Mouse (Mus musculus) midbrain, embryonic 12.5 days (tissue): ENCODE measurements around the gene Thbs2. TPM values are rescaled to one million over a fixed set of nuclear protein-coding genes. Genes with fewer than 3 reads are reported as not detected.

Experiments
- ATAC-seq: fragments of 200-750 bp; cut with Nextera tagmentation; 2 replicates; pipeline ENCODE4 v1.8.0; 2017; ENCODE audit warnings: low read depth, moderate TSS enrichment, moderate library complexity; ENCODE audit not compliant: low FRiP score
- H3K27ac ChIP-seq: fragments of 300-500 bp; sonication (generic); replicated peaks from 2 replicates; pipeline ENCODE4 v1.5.1; 2016; ENCODE audit warnings: mild to moderate bottlenecking
- H3K27me3 ChIP-seq: fragments of 300-500 bp; sonication (generic); 2 replicates; pipeline ENCODE4 v1.6.1; 2016; ENCODE audit warnings: mild to moderate bottlenecking
- H3K36me3 ChIP-seq: fragments of 300-500 bp; sonication (generic); 2 replicates; pipeline ENCODE4 v1.6.1; 2016
- H3K4me1 ChIP-seq: fragments of 300-500 bp; sonication (generic); 2 replicates; pipeline ENCODE4 v1.6.1; 2016
- H3K4me2 ChIP-seq: fragments of 300-500 bp; sonication (generic); replicated peaks from 2 replicates; pipeline ENCODE4 v1.6.1; 2016; ENCODE audit warnings: mild to moderate bottlenecking, moderate library complexity
- H3K4me3 ChIP-seq: fragments of 300-500 bp; sonication (generic); 2 replicates; pipeline ENCODE4 v1.5.1; 2016; ENCODE audit warnings: mild to moderate bottlenecking
- H3K9ac ChIP-seq: fragments of 300-500 bp; sonication (generic); replicated peaks from 2 replicates; pipeline ENCODE4 v1.6.1; 2016; ENCODE audit warnings: mild to moderate bottlenecking, moderate library complexity
- H3K9me3 ChIP-seq: fragments of 300-500 bp; sonication (generic); 2 replicates; pipeline ENCODE4 v1.6.1; 2016; ENCODE audit warnings: mild to moderate bottlenecking
- WGBS: fragments of 180-500 bp; shearing (Covaris S2); methylation state at CpG from one replicate; pipeline ENCODE4 v1.1.7; 2016; 5-methylcytosine and 5-hydroxymethylcytosine counted together
- polyA plus RNA-seq: library from polyadenylated mRNA; unstranded; fragments of >200 nt; fragmentation: Nextera tagmentation; extraction: Ambion mirVana; gene quantifications from 2 replicates; pipeline ENCODE4 v1.2.1, GENCODE M21; 2016

Gene Thbs2
- polyA plus RNA-seq, 1 experiment from 2014 or later: 12.8 TPM

DNA sequence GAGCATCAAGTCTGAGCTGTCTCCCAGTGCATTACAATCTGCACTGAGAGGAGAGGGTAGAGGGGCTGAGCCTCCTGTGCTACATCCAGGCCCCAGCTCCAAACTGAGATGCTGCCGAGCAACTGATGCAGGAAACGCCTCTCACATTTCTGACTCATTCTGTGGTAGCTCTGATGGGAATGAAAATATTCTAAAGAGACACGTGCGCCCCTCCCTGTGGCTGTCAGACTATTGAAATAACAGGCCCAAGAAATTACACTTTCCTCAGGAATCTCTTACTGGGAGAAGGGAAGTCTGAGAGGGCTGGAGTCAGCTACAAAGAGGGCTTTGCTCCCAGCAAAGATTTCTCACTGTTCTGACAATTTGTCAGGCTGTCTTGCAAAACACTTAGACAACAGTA lies 34.3 kb downstream of the Thbs2 start:
- WGBS: 65% methylated on average over 4 of the region's 4 CpGs
- no peak overlapping the region for H3K27ac ChIP-seq
- no peaks in the 10 kb centered on the region for H3K27me3 ChIP-seq
- H3K9me3 ChIP-seq: no peaks in the 10 kb centered on the region
- ATAC-seq: no peak
- H3K36me3 ChIP-seq: no peaks in the 10 kb centered on the region
- no peak overlapping the region for H3K9ac ChIP-seq
- no peaks in the 10 kb centered on the region for H3K4me1 ChIP-seq
- no peak overlapping the region for H3K4me2 ChIP-seq
- no peak overlapping the region for H3K4me3 ChIP-seq

DNA sequence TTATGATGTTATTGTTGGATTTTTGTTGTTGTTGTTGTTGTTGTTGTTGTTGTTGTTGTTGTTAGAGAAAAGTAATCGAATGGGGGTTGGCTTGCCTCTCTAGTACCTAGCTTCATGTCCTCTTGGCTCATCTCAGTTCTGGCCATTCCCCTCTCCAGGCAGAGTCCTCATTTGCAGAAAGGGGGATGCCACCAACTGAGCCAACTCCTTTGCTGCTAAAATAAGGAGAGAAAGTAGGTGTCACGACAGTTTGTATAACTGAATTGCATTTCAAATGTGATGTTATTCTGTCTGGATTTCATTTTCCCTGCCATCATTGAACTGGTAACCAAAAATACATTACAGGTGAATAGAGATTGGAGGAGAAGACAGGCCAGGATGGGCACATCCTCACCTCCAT lies 35.9 kb downstream of the Thbs2 start:
- WGBS: 88% methylated on average over 2 of the region's 2 CpGs
- Histone ChIP-seq H3K4me2 (no peak overlapping the region), H3K36me3 (no peaks in the 10 kb centered on the region), H3K4me1 (no peaks in the 10 kb centered on the region), H3K4me3 (no peak overlapping the region), H3K9me3 (no peaks in the 10 kb centered on the region), H3K9ac (no peak overlapping the region), H3K27ac (no peak overlapping the region), H3K27me3 (no peaks in the 10 kb centered on the region)
- no peak for ATAC-seq

DNA sequence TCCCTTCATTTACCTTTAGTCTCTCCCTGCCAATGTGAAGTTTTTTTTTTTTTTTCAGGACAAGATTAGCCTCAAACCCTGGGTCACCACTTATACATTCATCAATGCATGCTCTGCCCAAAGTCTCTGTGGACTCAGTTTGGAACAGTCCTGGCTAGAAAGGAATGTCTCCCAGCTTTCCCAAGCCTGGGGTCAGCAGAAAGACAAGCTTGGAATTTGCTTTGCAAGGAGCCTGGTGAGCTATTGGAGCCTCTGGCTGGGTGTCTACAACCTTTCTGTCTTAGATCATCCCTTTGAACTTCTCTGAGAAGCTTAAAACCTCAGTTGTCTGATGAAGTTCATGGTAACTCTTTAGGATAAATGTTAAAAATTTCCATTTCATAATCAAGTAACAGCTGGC lies 36.9 kb downstream of the Thbs2 start:
- no peak overlapping the region for H3K27ac ChIP-seq
- H3K4me1 ChIP-seq: no peaks in the 10 kb centered on the region
- no peak overlapping the region for H3K9ac ChIP-seq
- no peaks in the 10 kb centered on the region for H3K9me3 ChIP-seq
- H3K4me3 ChIP-seq: no peak overlapping the region
- ATAC-seq: no peak
- H3K27me3 ChIP-seq: no peaks in the 10 kb centered on the region
- H3K4me2 ChIP-seq: no peak overlapping the region
- no peaks in the 10 kb centered on the region for H3K36me3 ChIP-seq

DNA sequence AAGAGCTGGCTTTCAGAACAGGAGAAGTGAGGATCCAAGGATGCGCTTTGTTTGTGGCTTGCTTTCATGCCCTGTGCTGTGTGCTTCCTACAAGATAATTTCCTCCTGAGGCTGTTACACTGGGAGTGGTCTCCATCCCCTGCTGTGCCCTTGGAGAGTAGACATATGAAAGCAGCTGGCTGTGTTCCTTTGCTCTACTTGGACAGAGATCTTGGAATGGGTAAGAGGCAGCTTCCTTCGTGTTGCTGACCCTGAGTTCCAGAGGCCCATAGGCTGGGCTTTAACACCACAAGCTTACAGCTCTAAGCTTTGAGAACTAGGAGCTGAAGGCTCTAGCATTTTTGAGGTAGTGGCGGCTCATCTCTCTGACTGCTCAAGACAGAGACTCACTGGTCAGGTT lies 39.1 kb downstream of the Thbs2 start:
- 78% methylated on average over 3 of the region's 3 CpGs for WGBS
- Histone ChIP-seq H3K4me1 (no peaks in the 10 kb centered on the region), H3K27ac (no peak overlapping the region), H3K9me3 (no peaks in the 10 kb centered on the region), H3K4me2 (no peak overlapping the region), H3K9ac (no peak overlapping the region), H3K36me3 (no peaks in the 10 kb centered on the region), H3K4me3 (no peak overlapping the region), H3K27me3 (no peaks in the 10 kb centered on the region)
- ATAC-seq: no peak

DNA sequence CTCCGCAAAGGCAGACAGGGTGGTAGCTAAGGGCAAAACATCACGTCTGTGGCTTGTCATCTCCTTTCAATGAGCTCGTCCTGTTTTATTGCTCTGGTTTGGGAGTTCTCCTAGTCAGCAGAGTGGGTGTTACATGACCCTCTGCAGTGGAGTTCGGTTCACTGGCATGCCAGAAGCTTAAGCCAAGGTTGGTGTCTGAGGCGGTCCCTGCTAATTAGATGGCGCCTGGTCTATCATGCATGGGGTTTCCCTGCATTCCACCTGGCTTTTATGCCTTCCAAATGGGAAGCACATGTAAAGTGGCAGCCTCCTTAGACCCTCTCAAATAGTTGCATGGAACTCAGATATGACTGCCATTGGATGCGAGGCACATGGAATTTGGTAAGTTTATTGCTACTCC lies 42.0 kb downstream of the Thbs2 start:
- 86% methylated on average over 7 of the region's 7 CpGs for WGBS

DNA sequence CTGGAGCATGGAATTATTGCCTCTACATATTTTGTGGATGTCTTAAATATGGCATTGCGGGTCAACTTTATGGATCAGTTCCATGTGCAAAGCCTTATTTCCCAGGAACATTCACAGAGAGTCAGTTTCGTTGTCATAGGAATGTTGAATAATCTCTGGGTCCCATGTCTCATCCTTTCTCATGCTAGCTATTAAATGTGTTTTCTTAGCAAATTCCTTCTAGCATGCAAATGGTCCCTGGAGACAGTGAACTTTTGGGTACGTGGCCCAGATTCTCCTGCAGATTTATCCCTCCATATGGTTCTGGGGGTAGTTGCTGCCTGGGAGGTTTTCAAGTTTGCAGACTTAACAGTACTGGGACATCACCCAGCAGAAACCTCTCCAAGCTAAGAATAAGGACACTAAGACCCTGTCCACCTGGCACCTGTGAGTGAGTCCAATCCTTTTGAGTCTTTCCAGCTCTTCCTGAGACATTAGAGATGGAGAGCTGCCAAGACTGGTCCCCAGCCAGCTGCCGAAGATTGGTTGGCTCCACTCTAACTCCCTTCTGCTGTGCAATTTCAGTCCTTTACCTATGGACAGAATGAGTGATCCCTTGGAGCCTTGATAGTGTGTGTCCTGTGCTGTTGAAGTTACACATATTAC lies 45.9 kb downstream of the Thbs2 start:
- Histone ChIP-seq H3K27me3 (no peaks in the 10 kb centered on the region), H3K4me3 (no peak overlapping the region), H3K27ac (no peak overlapping the region), H3K9ac (no peak overlapping the region), H3K9me3 (no peaks in the 10 kb centered on the region), H3K36me3 (no peaks in the 10 kb centered on the region), H3K4me2 (no peak overlapping the region), H3K4me1 (no peaks in the 10 kb centered on the region)
- ATAC-seq: no peak
- 83% methylated on average over 4 of the region's 4 CpGs for WGBS

More for the DNA sequence above, 42.0 kb downstream of the Thbs2 start:
- H3K27me3 ChIP-seq: no peaks in the 10 kb centered on the region
- no peak overlapping the region for H3K4me2 ChIP-seq
- H3K9me3 ChIP-seq: no peaks in the 10 kb centered on the region
- H3K4me1 ChIP-seq: no peaks in the 10 kb centered on the region
- no peak overlapping the region for H3K27ac ChIP-seq
- ATAC-seq: no peak
- H3K36me3 ChIP-seq: no peaks in the 10 kb centered on the region
- H3K4me3 ChIP-seq: no peak overlapping the region
- no peak overlapping the region for H3K9ac ChIP-seq

DNA sequence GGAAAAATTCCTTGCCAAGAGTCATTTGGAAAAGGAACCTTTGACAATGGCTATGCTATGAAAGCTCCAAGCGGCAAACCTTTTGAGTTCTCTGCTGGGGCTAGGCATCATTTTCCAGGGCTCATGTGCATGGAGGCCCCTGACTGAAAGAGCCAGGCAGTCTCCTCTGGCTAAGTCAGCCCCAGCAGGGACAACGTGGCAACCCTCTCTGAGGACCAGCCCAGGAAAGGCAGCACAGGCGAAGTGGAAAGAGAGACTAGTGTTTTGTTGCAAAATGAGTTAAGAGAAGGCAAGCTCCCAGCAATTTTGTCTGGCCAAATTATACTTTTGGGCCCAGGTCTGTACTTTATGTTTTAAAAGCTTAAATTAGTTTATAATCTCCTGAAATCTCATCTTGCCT lies 50.0 kb downstream of the Thbs2 start:
- Histone ChIP-seq H3K27ac (no peak overlapping the region), H3K36me3 (no peaks in the 10 kb centered on the region), H3K9me3 (no peaks in the 10 kb centered on the region), H3K4me2 (no peak overlapping the region), H3K27me3 (no peaks in the 10 kb centered on the region), H3K4me1 (no peaks in the 10 kb centered on the region), H3K4me3 (no peak overlapping the region), H3K9ac (no peak overlapping the region)
- WGBS: 71% methylated on average over 3 of the region's 3 CpGs
- no peak for ATAC-seq

DNA sequence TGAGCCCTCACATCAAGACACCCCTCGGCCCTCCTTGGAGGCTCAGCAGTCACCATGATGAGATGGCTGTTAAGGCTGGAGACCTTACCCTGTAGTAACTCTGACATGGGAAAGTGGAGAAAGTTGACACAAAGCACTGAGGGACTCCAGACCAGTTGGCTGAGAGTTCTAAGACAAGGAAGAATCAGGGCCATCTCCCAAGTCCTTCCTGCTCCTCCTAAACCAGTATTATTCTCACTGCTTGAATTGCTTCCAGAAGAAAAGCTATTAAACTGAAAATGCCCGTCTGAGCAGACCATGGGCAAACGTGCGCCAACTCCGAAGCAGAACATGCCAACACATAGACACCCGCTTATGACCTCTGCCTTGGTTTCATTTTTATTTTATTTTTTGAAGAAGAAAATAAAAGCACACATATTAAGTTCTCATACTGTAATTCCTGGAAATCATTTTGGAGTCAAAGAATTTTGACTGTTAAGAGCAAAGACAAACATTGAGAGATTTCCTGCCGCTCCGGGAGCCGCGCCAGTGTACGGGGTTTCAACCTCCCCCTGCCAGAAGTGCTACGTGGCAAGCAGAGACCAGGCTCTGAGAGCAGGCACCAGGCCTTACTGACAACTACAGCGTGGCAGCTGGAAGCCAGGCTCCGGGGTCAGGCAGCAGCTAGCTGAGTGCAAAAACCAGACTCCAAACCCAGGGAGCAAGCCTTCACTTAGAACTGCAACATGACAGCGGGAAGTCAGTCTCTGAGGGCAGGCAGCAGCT lies 53.5 kb downstream of the Thbs2 start:
- no peak for ATAC-seq
- no peaks in the 10 kb centered on the region for H3K9me3 ChIP-seq
- no peaks in the 10 kb centered on the region for H3K27me3 ChIP-seq
- no peak overlapping the region for H3K27ac ChIP-seq
- no peaks in the 10 kb centered on the region for H3K4me1 ChIP-seq
- H3K4me3 ChIP-seq: no peak overlapping the region
- no peaks in the 10 kb centered on the region for H3K36me3 ChIP-seq
- H3K4me2 ChIP-seq: no peak overlapping the region
- WGBS: 81% methylated on average over 15 of the region's 15 CpGs
- no peak overlapping the region for H3K9ac ChIP-seq

DNA sequence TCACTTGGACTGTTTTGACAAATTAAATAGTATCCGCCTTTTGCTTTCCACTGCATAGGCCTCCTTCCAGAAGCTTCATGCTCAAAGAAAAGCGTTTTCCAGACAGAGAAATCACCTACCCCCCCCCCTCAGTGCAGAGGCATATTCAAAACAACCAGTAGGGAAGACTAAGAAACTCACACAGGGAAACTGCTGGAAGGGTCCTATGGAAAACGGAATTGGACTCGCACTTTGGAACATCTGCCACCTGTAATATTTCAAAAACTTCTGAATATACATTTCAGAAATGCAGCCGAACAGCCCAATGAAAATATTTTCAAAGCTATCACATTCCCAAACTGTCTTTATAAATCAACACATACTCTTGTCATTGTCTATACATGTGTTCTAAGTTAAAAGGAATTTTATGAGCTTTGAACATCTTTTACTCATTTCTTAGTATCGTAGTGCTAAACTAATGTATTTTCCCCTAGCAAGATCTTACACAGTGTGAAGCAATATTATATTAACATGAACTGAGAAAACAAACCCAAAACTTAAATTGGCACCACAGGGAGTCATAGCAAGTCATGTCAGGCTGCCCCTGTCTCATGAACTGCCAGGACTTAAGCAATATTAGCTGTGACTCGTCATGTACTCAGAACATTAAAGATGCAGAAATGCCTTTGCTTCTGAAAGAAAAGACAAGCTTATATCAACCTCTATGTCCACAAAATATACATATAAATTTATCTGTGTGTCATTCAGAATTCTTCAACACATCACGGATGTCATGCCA lies 58.3 kb downstream of the Thbs2 start:
- H3K9ac ChIP-seq: no peak overlapping the region
- H3K4me1 ChIP-seq: no peaks in the 10 kb centered on the region
- 86% methylated on average over 8 of the region's 8 CpGs for WGBS
- ATAC-seq: no peak
- H3K27me3 ChIP-seq: no peaks in the 10 kb centered on the region
- H3K27ac ChIP-seq: no peak overlapping the region
- no peak overlapping the region for H3K4me3 ChIP-seq
- H3K9me3 ChIP-seq: no peaks in the 10 kb centered on the region
- no peak overlapping the region for H3K4me2 ChIP-seq
- no peaks in the 10 kb centered on the region for H3K36me3 ChIP-seq

DNA sequence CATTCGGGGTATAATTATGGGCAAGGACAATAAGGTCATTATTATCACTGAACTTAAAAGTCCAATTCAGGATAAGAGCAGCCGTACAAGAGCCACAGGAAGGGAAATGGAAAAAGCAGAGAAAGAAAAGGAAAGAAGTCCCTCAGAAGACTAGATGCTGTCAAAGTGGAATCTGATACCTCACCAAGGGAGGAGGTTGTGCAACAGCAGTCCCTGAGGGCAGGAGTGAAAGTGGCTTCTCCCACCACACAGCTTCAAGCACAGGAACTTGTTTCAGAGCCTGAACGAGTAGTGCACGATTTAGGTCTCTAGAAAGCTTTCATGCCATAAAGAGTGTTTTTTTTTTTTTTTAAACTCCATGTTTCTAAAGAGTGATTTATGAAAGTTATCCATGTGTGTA lies 65.1 kb downstream of the Thbs2 start:
- Histone ChIP-seq H3K9ac (no peak overlapping the region), H3K27me3 (no peaks in the 10 kb centered on the region), H3K4me1 (no peaks in the 10 kb centered on the region), H3K36me3 (no peaks in the 10 kb centered on the region), H3K9me3 (no peaks in the 10 kb centered on the region), H3K4me3 (no peak overlapping the region), H3K27ac (no peak overlapping the region), H3K4me2 (no peak overlapping the region)
- 77% methylated on average over 4 of the region's 4 CpGs for WGBS
- ATAC-seq: no peak

DNA sequence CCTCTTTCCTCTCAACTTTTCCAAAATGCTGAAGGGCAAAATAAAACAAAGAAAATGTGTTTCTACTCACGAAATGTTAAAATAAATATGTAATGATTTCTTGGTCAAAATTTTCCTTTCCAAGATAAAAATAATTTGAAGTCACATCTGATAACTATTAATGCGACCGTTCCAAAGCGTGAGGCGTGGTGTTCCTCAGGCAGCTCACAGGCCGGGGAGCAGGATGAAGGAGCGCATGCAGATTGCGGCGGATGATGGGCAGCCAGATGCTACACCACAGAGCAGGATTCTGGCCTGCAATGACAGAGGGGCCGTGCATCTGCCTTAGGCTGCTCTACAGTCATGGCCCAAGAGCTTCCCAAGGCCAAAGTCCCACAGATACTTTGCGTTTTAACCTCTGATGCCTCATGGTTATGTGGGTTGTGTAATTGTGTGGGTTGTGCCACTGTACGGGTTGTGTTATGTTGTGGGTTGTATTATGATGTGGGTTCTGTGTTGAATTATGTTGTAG lies 66.2 kb downstream of the Thbs2 start:
- WGBS: 88% methylated on average over 12 of the region's 12 CpGs
- no peak for ATAC-seq
- H3K27me3 ChIP-seq: no peaks in the 10 kb centered on the region
- no peak overlapping the region for H3K4me3 ChIP-seq
- no peak overlapping the region for H3K9ac ChIP-seq
- H3K9me3 ChIP-seq: no peaks in the 10 kb centered on the region
- H3K4me2 ChIP-seq: no peak overlapping the region
- no peaks in the 10 kb centered on the region for H3K36me3 ChIP-seq
- no peak overlapping the region for H3K27ac ChIP-seq
- no peaks in the 10 kb centered on the region for H3K4me1 ChIP-seq

DNA sequence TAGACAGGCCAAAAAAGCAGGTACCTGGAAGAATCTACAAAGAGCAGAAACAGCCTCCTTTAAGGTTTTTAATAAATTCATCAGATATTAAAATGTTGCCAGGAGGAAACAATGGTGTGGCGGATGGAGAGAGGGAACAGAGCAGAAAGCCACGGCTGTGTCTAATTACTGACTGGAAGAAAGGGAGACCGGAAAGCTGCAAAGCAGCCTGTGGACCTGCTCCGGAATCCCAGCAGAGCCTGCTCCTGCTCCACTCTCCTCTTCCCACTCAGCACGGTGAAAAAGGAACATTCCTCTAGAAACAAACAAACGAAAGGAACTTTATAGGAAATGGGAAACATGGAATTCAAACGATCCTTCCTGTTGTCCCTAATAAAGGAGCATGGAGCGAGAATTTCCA lies 69.6 kb downstream of the Thbs2 start:
- Histone ChIP-seq H3K27me3 (no peaks in the 10 kb centered on the region), H3K4me3 (no peak overlapping the region), H3K4me1 (no peaks in the 10 kb centered on the region), H3K9me3 (no peaks in the 10 kb centered on the region), H3K9ac (no peak overlapping the region), H3K27ac (no peak overlapping the region), H3K36me3 (no peaks in the 10 kb centered on the region), H3K4me2 (peak overlapping the region; percentile 11; the same call in 1 of the 2 replicates)
- 58% methylated on average over 8 of the region's 8 CpGs for WGBS
- ATAC-seq: no peak
